Mouse (Mus musculus) cerebellum, adult 9-10 months (tissue): ENCODE results near the gene Gm4133.
"Not testable (repeated sequence)": the region's sequence is repeated elsewhere in the genome, so short reads cannot be mapped to it uniquely, and the experiment has no call there.

Source experiments
- DNase-seq: peaks from one replicate; pipeline ENCODE4 v3.0.0; 2022

The Gm4133 gene

DNA sequence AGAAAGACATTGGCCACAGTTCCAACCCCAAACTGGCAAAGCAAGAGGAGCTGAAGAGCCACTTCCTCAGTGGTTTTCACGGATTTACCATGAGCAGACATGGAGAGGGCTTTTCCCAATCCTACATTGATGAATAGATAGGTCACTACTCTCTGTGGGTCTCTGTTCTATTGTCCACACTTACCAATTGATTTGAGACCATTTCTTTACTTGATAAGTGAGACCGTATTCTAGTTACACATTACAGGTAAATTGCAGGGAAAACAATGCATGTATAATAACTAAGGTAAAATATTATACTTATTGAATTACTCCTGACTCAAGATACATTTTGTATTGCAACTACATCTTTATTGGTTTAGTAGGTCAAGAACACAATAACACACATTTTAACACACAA, at the start of gene Gm4133:
Gene Gm4133 (minus strand): TSS at position 101 of the 400 bp plus-strand sequence.
- not testable (repeated sequence) for DNase-seq

DNA sequence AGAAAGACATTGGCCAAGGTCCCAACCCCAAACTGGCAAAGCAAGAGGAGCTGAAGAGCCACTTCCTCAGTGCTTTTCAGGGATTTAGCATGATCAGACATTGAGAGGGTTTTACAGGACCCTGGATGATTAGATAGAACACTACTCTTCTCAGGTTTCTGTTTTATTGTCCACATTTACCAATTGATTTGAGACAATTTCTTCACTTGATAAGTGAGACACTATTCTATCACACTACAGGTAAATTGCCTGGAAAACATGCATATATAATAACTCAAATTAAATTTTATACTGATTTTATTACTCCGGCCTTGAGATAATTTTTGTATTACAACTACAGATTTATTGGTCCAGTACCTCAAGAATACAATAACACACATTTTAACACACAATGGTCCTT, 41.4 kb upstream of the Gm4133 start, which contains the start of gene Gm5728:
Gene Gm5728 (minus strand): TSS at position 101 of the 400 bp plus-strand sequence.
- DNase-seq = not testable (repeated sequence)
